Mouse (Mus musculus): ENCODE measurements at regions not wholly inside any gene's neighbourhood (a gene's known extent, or its start where the extent isn't known, plus 50 kb on each side); places are given as distances from the start of the nearest gene placed in this dataset.

- Histone ChIP-seq H3K36me3 (no peaks in the 10 kb centered on the region), H3K4me3 (replicated peaks) (no peak overlapping the region), H3K4me1 (no peaks in the 10 kb centered on the region), H3K27me3 (replicated peaks) (no peaks in the 10 kb centered on the region), H3K4me2 (no peak overlapping the region), H3K27ac (no peak overlapping the region), H3K9ac (no peak overlapping the region), H3K9me3 (no peaks in the 10 kb centered on the region)
- ATAC-seq (ENCODE audit: insufficient read depth, low FRiP score, low read depth) = no peak
- 72% methylated on average over 3 of the region's 3 CpGs for WGBS
Measured at GRCm38 (mm10) chr9:32852282-32852681, 216.3 kb downstream of the Ets1 start.

- H3K27ac ChIP-seq = no peak overlapping the region
- no peaks in the 10 kb centered on the region for H3K9me3 ChIP-seq
- ATAC-seq (ENCODE audit: insufficient read depth, low FRiP score, low read depth) = no peak
- no peak overlapping the region for H3K4me2 ChIP-seq
- no peaks in the 10 kb centered on the region for H3K36me3 ChIP-seq
- H3K9ac ChIP-seq = no peak overlapping the region
- H3K4me1 ChIP-seq = no peaks in the 10 kb centered on the region
- WGBS = 70% methylated on average over 5 of the region's 5 CpGs
- no peak overlapping the region for H3K4me3 ChIP-seq (replicated peaks)
- no peaks in the 10 kb centered on the region for H3K27me3 ChIP-seq (replicated peaks)
Measured at GRCm38 (mm10) chr9:32863286-32863685, 227.3 kb downstream of the Ets1 start.

GRCm38 (mm10) chr9:32868936-32869335 lies 232.9 kb downstream of the Ets1 start:
- ATAC-seq (ENCODE audit: insufficient read depth, low FRiP score, low read depth) = no peak
- no peaks in the 10 kb centered on the region for H3K4me1 ChIP-seq
- no peaks in the 10 kb centered on the region for H3K36me3 ChIP-seq
- H3K27ac ChIP-seq = no peak overlapping the region
- H3K4me3 ChIP-seq (replicated peaks) = no peak overlapping the region
- H3K4me2 ChIP-seq = no peak overlapping the region
- no peaks in the 10 kb centered on the region for H3K27me3 ChIP-seq (replicated peaks)
- no peak overlapping the region for H3K9ac ChIP-seq
- no peaks in the 10 kb centered on the region for H3K9me3 ChIP-seq
- WGBS = 80% methylated on average over 8 of the region's 8 CpGs

DNA sequence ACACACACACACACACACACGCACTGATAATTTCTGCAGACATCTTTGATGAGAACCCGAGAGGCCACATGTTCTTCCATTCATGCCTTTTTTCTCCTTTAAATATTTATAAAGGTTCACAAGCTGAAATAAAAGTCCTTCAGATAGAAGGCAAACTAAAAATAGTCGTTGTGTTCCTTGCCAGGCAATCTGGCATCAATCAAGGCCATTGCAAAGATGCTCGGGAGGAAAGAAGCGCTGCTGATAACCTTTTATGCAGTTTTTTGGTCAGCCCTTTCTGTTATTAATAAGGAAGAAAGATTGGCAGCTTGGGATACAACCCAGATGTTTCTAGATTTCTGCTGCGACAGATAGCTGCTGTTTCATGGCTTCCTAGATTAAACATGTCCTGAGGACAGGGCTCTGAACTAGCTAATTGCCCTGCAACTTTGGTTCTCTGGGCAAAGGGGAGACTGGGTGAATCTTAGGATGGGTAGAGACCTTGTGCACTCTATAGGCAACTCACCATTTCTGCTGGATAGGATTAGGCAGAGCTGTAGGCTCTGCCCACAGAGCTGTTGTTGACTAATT lies 238.4 kb downstream of the Ets1 start:
- 50% methylated on average over 6 of the region's 6 CpGs for WGBS
- H3K9me3 ChIP-seq = no peaks in the 10 kb centered on the region
- H3K4me2 ChIP-seq = no peak overlapping the region
- no peak for ATAC-seq (ENCODE audit: insufficient read depth, low FRiP score, low read depth)
- H3K27ac ChIP-seq = no peak overlapping the region
- no peaks in the 10 kb centered on the region for H3K4me1 ChIP-seq
- no peaks in the 10 kb centered on the region for H3K27me3 ChIP-seq (replicated peaks)
- no peaks in the 10 kb centered on the region for H3K36me3 ChIP-seq
- no peak overlapping the region for H3K9ac ChIP-seq
- H3K4me3 ChIP-seq (replicated peaks) = no peak overlapping the region

DNA sequence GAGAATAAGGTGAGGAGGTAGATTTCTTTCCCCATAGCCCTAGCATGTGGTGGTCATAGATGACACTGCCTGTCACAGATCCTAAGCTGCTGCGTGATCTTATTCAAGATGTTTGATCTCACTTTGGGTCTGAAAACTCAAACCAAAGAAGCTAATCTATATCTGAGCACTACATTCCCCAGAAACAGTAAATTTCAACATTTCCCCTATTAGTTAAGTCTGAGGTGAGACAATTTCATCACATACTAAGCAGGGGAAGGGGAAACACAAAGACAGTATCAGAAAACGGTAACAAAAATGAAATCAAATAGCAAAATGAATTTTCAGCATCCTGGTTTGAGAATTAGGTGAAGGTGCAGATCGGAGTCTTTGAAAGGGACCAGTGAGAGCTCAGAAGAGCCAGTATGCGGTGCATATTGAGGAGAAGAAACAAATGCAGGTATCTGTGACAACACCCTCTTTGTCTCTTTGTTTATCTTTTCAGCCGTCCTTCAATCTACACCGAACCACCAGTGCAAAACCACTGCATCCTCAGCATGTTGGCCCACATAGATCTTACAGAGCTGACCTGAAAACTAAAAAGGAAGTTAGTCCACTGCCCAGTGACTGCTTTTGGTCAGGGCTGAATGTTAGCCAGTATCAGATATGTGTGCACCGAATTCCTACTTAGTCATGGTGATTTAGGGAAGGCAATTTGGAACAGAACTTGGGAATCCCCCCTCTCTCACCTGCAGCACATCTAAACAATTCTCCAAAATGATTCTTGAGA lies 247.0 kb downstream of the Ets1 start:
- Histone ChIP-seq H3K27me3 (replicated peaks) (no peaks in the 10 kb centered on the region), H3K27ac (no peak overlapping the region), H3K4me2 (no peak overlapping the region), H3K36me3 (no peaks in the 10 kb centered on the region), H3K9ac (no peak overlapping the region), H3K4me1 (no peaks in the 10 kb centered on the region), H3K4me3 (replicated peaks) (no peak overlapping the region), H3K9me3 (no peaks in the 10 kb centered on the region)
- ATAC-seq (ENCODE audit: insufficient read depth, low FRiP score, low read depth) = no peak
- WGBS = 65% methylated on average over 7 of the region's 7 CpGs

DNA sequence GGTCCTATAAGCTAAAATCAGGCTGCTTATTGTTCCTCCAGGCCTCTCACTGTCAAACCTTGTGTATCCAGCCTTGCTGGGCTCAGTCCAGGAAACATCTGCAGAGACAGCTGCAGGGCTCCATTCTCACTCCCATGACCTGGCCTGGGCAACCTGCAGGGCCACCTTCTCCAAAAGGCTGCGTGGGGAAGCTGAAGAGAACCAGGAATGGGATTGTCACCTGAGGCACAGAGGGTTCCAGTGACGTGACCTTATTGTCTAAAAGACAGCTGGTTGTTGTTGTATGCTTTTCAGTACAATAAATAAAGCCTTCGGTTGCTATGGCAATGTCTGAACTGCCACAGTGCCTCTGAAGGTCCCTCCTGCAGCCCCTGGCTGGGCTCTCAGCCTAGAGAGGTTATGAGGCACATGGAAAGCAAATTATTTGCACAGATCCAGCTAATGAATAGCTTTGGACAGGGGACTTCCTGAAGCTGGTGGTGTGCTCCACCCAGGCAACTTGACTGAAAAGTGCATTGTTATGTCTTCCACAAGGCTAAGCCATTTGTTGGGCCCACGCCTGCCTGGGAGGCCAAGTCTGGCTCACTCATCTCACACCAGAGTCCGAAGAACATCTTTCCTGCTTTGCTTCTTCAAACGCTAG lies 250.1 kb downstream of the Ets1 start:
- Histone ChIP-seq H3K36me3 (no peaks in the 10 kb centered on the region), H3K9me3 (no peaks in the 10 kb centered on the region), H3K27ac (no peak overlapping the region), H3K4me1 (no peaks in the 10 kb centered on the region), H3K4me2 (no peak overlapping the region), H3K27me3 (replicated peaks) (no peaks in the 10 kb centered on the region), H3K9ac (no peak overlapping the region), H3K4me3 (replicated peaks) (no peak overlapping the region)
- ATAC-seq (ENCODE audit: insufficient read depth, low FRiP score, low read depth) = no peak
- 63% methylated on average over 6 of the region's 6 CpGs for WGBS

DNA sequence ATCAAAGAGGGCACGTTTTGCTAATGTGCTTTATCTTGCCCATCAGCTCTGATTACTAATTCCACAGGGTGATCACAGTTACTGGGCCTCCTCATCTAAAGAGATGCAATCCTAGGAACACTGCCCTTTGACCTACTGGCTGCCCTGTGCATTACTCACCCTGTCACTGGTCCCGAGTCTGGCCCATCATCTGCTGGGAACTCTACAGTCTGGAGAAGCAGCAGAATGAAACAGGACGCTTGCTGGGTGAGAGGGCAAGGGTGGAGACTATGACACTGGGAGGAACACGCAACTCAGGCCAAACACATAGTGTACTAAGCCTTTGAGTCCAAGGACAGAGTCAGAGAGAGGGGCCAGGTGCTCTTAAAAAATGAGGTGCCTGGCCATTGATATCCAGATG lies 263.8 kb downstream of the Ets1 start:
- no peaks in the 10 kb centered on the region for H3K36me3 ChIP-seq
- no peaks in the 10 kb centered on the region for H3K9me3 ChIP-seq
- ATAC-seq (ENCODE audit: insufficient read depth, low FRiP score, low read depth) = no peak
- no peak overlapping the region for H3K9ac ChIP-seq
- H3K4me3 ChIP-seq (replicated peaks) = no peak overlapping the region
- H3K27me3 ChIP-seq (replicated peaks) = no peaks in the 10 kb centered on the region
- no peak overlapping the region for H3K27ac ChIP-seq
- H3K4me1 ChIP-seq = no peaks in the 10 kb centered on the region
- 29% methylated on average over 4 of the region's 4 CpGs for WGBS
- H3K4me2 ChIP-seq = no peak overlapping the region

DNA sequence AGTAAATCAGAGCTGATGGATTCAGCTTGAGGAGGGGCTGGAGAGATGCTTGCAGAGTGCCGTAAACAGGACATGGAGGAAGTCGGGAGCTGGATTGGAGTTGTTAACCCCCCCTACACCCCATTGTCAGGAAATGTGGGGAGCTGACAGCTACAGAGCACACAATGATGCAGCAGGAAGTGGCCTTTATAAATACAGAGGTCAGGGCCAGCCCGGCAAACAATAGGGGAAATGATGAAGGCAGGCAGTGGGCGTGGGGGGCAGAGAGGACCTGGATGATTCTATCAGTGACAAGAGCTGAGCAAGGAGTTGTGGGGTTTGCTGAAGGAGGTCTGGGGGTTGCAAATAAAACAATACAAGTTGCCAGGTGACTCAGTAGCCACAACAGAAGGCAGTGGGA lies 265.3 kb downstream of the Ets1 start:
- Histone ChIP-seq H3K27ac (no peak overlapping the region), H3K4me3 (replicated peaks) (no peak overlapping the region), H3K9ac (no peak overlapping the region), H3K4me2 (no peak overlapping the region), H3K9me3 (no peaks in the 10 kb centered on the region), H3K36me3 (no peaks in the 10 kb centered on the region), H3K27me3 (replicated peaks) (no peaks in the 10 kb centered on the region), H3K4me1 (no peaks in the 10 kb centered on the region)
- ATAC-seq (ENCODE audit: insufficient read depth, low FRiP score, low read depth) = 0 out of 2 replicates have a peak, but pooled peaks have one; percentile 27
- WGBS = 39% methylated on average over 4 of the region's 4 CpGs

GRCm38 (mm10) chr9:32906233-32906872 lies 270.3 kb downstream of the Ets1 start:
- no peak overlapping the region for H3K27ac ChIP-seq
- no peak overlapping the region for H3K9ac ChIP-seq
- WGBS = 57% methylated on average over 8 of the region's 8 CpGs
- H3K36me3 ChIP-seq = no peaks in the 10 kb centered on the region
- H3K4me3 ChIP-seq (replicated peaks) = no peak overlapping the region
- no peak for ATAC-seq (ENCODE audit: insufficient read depth, low FRiP score, low read depth)
- no peak overlapping the region for H3K4me2 ChIP-seq
- no peaks in the 10 kb centered on the region for H3K27me3 ChIP-seq (replicated peaks)
- no peaks in the 10 kb centered on the region for H3K9me3 ChIP-seq
- H3K4me1 ChIP-seq = no peaks in the 10 kb centered on the region

DNA sequence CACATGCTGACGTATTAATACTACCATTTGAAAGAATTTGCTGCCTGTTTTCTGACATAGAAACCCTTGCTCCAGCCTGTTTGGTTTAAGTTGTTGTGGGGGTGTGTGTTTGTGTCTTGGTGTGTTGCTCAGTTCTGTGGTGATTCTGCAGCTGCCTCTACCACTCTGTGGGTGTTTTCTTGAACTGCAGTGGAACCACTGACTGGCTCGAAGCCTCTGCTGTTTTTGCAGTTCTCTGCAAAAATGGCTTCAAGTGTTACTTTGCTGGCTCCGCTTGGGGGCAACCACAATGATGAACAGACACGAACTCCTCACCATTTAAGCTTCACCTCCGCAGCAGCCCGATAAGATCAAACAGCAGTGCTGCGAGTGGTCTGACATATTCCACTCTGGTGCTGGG lies 274.6 kb downstream of the Ets1 start:
- H3K9ac ChIP-seq = no peak overlapping the region
- no peaks in the 10 kb centered on the region for H3K36me3 ChIP-seq
- H3K9me3 ChIP-seq = no peaks in the 10 kb centered on the region
- no peaks in the 10 kb centered on the region for H3K4me1 ChIP-seq
- no peak for ATAC-seq (ENCODE audit: insufficient read depth, low FRiP score, low read depth)
- H3K4me2 ChIP-seq = no peak overlapping the region
- WGBS = 79% methylated on average over 7 of the region's 7 CpGs
- no peaks in the 10 kb centered on the region for H3K27me3 ChIP-seq (replicated peaks)
- no peak overlapping the region for H3K4me3 ChIP-seq (replicated peaks)
- H3K27ac ChIP-seq = no peak overlapping the region

DNA sequence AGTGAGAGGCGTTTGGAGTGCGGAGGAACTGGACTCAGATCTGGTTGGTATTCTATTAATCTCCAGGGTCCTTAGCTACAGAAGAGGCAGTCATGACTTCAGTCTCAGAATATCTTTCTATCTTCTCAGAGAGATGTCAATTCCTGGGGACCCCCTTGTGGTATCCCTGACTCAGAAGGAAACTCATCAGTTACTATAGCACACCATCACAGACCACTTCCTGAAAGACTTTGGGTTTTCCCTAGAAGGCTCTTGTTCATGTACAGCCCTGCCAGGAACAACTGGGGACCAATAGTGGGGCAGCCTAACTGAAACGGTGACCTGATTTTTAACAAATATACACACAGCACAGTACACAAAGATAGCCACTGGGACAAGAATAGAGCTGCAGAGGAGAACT lies 279.6 kb downstream of the Ets1 start:
- H3K27ac ChIP-seq = no peak overlapping the region
- no peaks in the 10 kb centered on the region for H3K36me3 ChIP-seq
- 76% methylated on average over 3 of the region's 3 CpGs for WGBS
- ATAC-seq (ENCODE audit: insufficient read depth, low FRiP score, low read depth) = no peak
- no peak overlapping the region for H3K4me2 ChIP-seq
- no peaks in the 10 kb centered on the region for H3K4me1 ChIP-seq
- no peak overlapping the region for H3K9ac ChIP-seq
- H3K9me3 ChIP-seq = no peaks in the 10 kb centered on the region
- no peaks in the 10 kb centered on the region for H3K27me3 ChIP-seq (replicated peaks)
- H3K4me3 ChIP-seq (replicated peaks) = no peak overlapping the region

GRCm38 (mm10) chr9:32916731-32917130 lies 280.7 kb downstream of the Ets1 start:
- Histone ChIP-seq H3K27ac (no peak overlapping the region), H3K4me3 (replicated peaks) (no peak overlapping the region), H3K4me2 (no peak overlapping the region), H3K27me3 (replicated peaks) (no peaks in the 10 kb centered on the region), H3K9ac (no peak overlapping the region), H3K36me3 (no peaks in the 10 kb centered on the region), H3K4me1 (no peaks in the 10 kb centered on the region), H3K9me3 (no peaks in the 10 kb centered on the region)
- whole genome bisulfite sequencing = 75% methylated on average over 3 of the region's 3 CpGs
- no peak for ATAC-seq (ENCODE audit: insufficient read depth, low FRiP score, low read depth)

All from stomach, embryonic 15.5 days (tissue).